Mouse (Mus musculus) midbrain, embryonic 13.5 days (tissue): ENCODE measurements around the gene Hcls1. TPM values are rescaled to one million over a fixed set of nuclear protein-coding genes. Genes with fewer than 3 reads are reported as not detected.

Experiments
- ATAC-seq: fragments of 200-750 bp; cut with Nextera tagmentation; 2 replicates; pipeline ENCODE4 v1.8.0; 2017; ENCODE audit warnings: mild to moderate bottlenecking, moderate TSS enrichment, moderate library complexity
- H3K27ac ChIP-seq: fragments of 300-500 bp; sonication (generic); 2 replicates; pipeline ENCODE4 v1.5.1; 2015; ENCODE audit warnings: inconsistent platforms, mild to moderate bottlenecking, moderate library complexity
- H3K27me3 ChIP-seq: fragments of 300-500 bp; sonication (generic); 2 replicates; pipeline ENCODE4 v1.6.1; 2015; ENCODE audit warnings: mild to moderate bottlenecking, inconsistent platforms
- H3K36me3 ChIP-seq: fragments of 300-500 bp; sonication (generic); 2 replicates; pipeline ENCODE4 v1.6.1; 2015; ENCODE audit warnings: mild to moderate bottlenecking, inconsistent platforms
- H3K4me1 ChIP-seq: fragments of 300-500 bp; sonication (generic); replicated peaks from 2 replicates; pipeline ENCODE4 v1.6.1; 2015; ENCODE audit warnings: inconsistent platforms
- H3K4me2 ChIP-seq: fragments of 300-500 bp; sonication (generic); replicated peaks from 2 replicates; pipeline ENCODE4 v1.6.1; 2015; ENCODE audit warnings: moderate library complexity, mild to moderate bottlenecking, inconsistent platforms
- H3K4me3 ChIP-seq: fragments of 300-500 bp; sonication (generic); replicated peaks from 2 replicates; pipeline ENCODE4 v1.5.1; 2015; ENCODE audit warnings: mild to moderate bottlenecking, inconsistent platforms
- H3K9ac ChIP-seq: fragments of 300-500 bp; sonication (generic); replicated peaks from 2 replicates; pipeline ENCODE4 v1.6.1; 2015; ENCODE audit warnings: mild to moderate bottlenecking, inconsistent platforms
- H3K9me3 ChIP-seq: fragments of 300-500 bp; sonication (generic); 2 replicates; pipeline ENCODE4 v1.6.1; 2016; ENCODE audit warnings: mild to moderate bottlenecking, inconsistent platforms
- WGBS: fragments of 180-500 bp; shearing (Covaris S2); methylation state at CpG from one replicate; pipeline ENCODE4 v1.1.7; 2015; 5-methylcytosine and 5-hydroxymethylcytosine counted together
- polyA plus RNA-seq: library from polyadenylated mRNA; unstranded; fragments of >200 nt; fragmentation: Nextera tagmentation; extraction: Ambion mirVana; gene quantifications from 2 replicates; pipeline ENCODE4 v1.2.1, GENCODE M21; 2015

Hcls1 gene
- polyA plus RNA-seq, 1 experiment from 2014 or later, result 1.8 TPM

DNA sequence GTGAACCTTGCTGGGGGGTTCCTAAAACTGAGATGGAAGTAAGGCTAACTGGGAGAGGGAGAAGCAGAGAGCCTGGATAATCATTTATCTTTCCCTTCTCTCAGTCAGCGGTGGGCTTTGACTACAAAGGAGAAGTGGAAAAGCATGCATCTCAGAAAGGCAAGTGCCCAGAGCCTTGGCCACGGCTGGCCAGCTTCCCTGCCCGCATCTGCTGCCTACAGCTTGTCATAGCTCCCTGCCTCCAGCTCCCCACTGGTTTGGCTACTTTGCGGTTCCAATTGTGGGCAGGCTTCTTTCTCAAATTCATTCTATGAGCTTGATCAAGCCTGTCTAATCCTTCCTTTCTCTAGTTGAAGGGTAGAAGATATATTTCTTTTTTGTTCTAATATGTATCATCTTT is 16.2 kb downstream of the Hcls1 start:
- Histone ChIP-seq H3K4me3 (no peak overlapping the region), H3K36me3 (no peaks in the 10 kb centered on the region), H3K9me3 (no peaks in the 10 kb centered on the region), H3K9ac (no peak overlapping the region), H3K4me2 (no peak overlapping the region), H3K27ac (no peak overlapping the region), H3K4me1 (no peaks in the 10 kb centered on the region), H3K27me3 (no peaks in the 10 kb centered on the region)
- 11% methylated on average over 4 of the region's 4 CpGs for WGBS
- no peak for ATAC-seq

DNA sequence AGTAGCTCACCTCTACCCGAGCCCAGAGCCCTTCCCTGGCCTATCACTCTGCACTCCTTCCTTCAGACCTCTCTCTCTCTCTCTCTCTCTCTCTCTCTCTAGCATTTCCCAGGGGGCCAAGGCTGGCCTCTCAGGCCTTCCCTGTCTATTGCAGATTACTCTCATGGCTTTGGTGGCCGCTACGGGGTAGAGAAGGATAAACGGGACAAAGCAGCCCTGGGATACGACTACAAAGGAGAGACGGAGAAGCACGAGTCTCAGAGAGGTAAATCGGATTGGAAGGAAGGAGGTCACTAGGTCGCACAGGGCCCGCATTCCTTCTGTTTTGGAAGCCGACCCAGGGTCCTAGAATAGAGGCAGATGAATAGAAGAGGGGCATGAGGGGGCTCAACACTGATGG is 20.3 kb downstream of the Hcls1 start:
- no peak overlapping the region for H3K27ac ChIP-seq
- H3K4me2 ChIP-seq, result no peak overlapping the region
- WGBS, result 9% methylated on average over 11 of the region's 11 CpGs
- H3K9ac ChIP-seq, result no peak overlapping the region
- H3K4me1 ChIP-seq, result no peaks in the 10 kb centered on the region
- H3K4me3 ChIP-seq, result no peak overlapping the region
- no peaks in the 10 kb centered on the region for H3K27me3 ChIP-seq
- H3K36me3 ChIP-seq, result no peaks in the 10 kb centered on the region
- H3K9me3 ChIP-seq, result no peaks in the 10 kb centered on the region
- no peak for ATAC-seq

DNA sequence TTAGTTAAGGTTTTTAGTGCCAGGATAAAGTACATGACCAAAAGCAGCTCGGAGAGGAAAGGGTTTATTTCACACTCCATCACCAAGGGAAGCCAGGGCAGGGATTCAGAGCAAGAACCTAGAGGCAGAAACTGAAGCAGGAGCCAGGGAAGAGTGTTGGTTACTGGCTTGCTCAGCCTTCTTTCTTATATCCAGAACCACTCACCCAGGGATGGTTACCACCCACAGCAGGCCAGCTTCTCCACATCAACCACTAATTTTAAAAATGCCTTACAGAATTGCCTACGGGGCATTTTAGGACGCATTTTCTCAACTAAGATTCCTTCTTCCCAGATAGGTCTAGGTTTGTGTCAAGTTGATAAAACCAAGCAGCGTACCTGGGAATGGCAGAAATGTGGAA is 28.6 kb downstream of the Hcls1 start:
- Histone ChIP-seq H3K27me3 (no peaks in the 10 kb centered on the region), H3K4me1 (no peaks in the 10 kb centered on the region), H3K27ac (no peak overlapping the region), H3K9ac (no peak overlapping the region), H3K4me3 (no peak overlapping the region), H3K9me3 (no peaks in the 10 kb centered on the region), H3K4me2 (no peak overlapping the region), H3K36me3 (no peaks in the 10 kb centered on the region)
- 86% methylated on average over 4 of the region's 4 CpGs for WGBS
- ATAC-seq, result no peak

DNA sequence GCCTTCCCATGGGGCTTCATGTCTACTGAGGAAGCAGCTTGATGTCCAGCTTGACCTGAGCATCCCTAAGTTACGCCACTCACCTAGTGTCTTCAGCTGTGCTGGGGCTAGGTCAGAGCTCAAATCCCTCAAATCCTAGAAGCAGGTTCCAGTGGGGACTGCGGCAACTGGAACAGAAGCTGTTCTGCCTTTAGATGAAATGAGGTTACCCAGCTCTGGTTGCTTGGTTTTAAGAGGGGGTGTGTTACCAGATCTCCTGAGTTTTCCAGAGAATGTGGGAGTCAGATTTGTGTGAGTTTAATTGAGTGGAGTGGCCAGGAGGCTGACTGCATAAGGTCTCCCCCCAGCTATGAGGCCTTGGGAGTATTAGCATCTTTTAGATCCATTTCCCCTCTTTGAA is 44.3 kb downstream of the Hcls1 start:
- no peaks in the 10 kb centered on the region for H3K27me3 ChIP-seq
- H3K27ac ChIP-seq, result no peak overlapping the region
- H3K4me1 ChIP-seq, result no peaks in the 10 kb centered on the region
- H3K36me3 ChIP-seq, result no peaks in the 10 kb centered on the region
- H3K4me3 ChIP-seq, result no peak overlapping the region
- H3K9ac ChIP-seq, result no peak overlapping the region
- ATAC-seq, result no peak
- WGBS, result 82% methylated on average over 2 of the region's 2 CpGs
- H3K4me2 ChIP-seq, result no peak overlapping the region
- H3K9me3 ChIP-seq, result no peaks in the 10 kb centered on the region

DNA sequence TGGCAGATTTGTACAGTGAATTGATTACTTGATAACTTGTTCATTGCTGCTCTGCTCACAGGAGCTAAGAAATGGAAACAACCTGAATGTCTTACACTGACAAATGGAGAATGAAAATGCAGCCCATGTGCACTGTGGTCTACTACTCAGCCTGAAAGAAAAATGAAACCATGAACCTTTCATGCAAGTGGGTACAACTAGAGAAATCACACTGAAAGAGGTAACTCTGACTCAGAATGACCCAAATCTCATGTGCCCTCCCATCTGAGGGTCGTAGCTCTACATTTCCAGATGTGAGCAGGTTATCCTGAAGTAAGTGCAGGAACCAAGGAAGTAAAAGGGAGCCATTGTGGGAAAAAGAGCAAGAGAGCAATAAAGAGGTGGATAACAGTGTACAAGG is 49.0 kb downstream of the Hcls1 start:
- no peaks in the 10 kb centered on the region for H3K4me1 ChIP-seq
- H3K9ac ChIP-seq, result no peak overlapping the region
- H3K27me3 ChIP-seq, result no peaks in the 10 kb centered on the region
- no peak overlapping the region for H3K4me3 ChIP-seq
- 83% methylated on average over 1 of the region's 1 CpGs for WGBS
- no peak overlapping the region for H3K27ac ChIP-seq
- H3K4me2 ChIP-seq, result no peak overlapping the region
- no peaks in the 10 kb centered on the region for H3K9me3 ChIP-seq
- no peaks in the 10 kb centered on the region for H3K36me3 ChIP-seq
- ATAC-seq, result no peak

DNA sequence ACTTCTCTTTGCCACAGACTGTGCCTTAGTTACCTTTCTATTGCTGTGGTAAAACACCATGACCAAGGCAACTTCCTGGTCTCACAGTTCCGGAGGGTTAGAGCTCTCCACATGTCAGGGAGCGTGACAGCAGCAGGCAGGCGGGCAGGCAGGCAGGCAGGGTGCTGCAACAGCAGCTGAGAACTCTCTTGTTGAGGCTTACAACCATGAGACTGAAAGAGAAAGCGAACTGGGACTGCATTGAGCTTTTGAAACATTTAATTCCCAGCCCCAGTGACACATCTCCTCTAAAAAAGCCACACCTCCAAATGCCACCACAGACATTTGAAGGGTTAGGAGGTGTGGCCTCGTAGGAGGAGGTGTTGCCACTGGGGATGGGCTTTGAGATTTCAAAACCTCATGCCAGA is 50.9 kb downstream of the Hcls1 start:
- H3K4me3 ChIP-seq, result no peak overlapping the region
- H3K4me1 ChIP-seq, result no peaks in the 10 kb centered on the region
- H3K9me3 ChIP-seq, result no peaks in the 10 kb centered on the region
- no peaks in the 10 kb centered on the region for H3K27me3 ChIP-seq
- 65% methylated on average over 5 of the region's 5 CpGs for WGBS
- no peak overlapping the region for H3K4me2 ChIP-seq
- no peak overlapping the region for H3K27ac ChIP-seq
- ATAC-seq, result no peak
- no peak overlapping the region for H3K9ac ChIP-seq
- H3K36me3 ChIP-seq, result no peaks in the 10 kb centered on the region

DNA sequence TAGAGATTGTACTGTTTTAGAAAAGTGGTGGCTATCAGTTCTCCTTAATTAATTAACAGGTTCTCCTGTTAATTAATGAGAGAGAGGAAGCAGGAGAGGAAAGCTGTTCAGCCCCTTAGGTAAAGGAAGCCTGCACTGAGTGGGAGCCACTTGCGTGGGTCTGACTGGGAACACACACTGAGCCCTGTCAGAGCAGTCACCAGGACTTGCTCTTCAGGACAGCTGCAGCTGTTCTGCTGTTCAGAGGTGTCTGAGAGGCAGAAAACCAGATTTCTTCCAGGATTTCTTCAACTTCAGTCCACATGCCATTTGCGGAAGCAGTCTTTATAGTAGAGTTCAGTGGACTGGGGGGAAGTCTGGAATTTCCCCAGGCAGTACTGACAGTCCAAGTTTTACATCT is 52.6 kb downstream of the Hcls1 start:
- Histone ChIP-seq H3K36me3 (no peaks in the 10 kb centered on the region), H3K4me3 (no peak overlapping the region), H3K9me3 (no peaks in the 10 kb centered on the region), H3K4me2 (no peak overlapping the region), H3K27me3 (no peaks in the 10 kb centered on the region), H3K27ac (no peak overlapping the region), H3K4me1 (no peaks in the 10 kb centered on the region), H3K9ac (no peak overlapping the region)
- no peak for ATAC-seq
- WGBS, result 78% methylated on average over 2 of the region's 2 CpGs

DNA sequence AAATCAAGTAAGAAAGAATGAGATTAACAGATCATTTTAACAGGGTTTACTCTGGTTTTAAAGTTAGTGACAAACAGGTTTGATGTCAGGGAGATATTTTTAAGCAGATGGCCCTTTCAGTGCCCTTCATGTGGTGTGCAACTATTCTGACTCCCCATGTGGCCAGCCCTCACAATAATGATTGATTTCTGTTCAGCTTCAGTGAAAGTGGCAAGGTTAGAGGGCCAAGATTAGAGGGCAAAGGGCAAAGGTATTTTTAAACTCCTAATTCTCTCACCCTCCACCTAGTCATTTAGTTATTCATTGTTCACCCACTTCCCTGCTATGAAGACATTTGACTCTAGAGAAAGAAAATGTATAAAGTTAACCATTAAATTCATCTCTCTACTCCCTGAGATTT is 53.3 kb downstream of the Hcls1 start:
- no peak overlapping the region for H3K9ac ChIP-seq
- no peaks in the 10 kb centered on the region for H3K27me3 ChIP-seq
- H3K4me2 ChIP-seq, result no peak overlapping the region
- H3K27ac ChIP-seq, result no peak overlapping the region
- no peaks in the 10 kb centered on the region for H3K36me3 ChIP-seq
- H3K4me1 ChIP-seq, result no peaks in the 10 kb centered on the region
- no peak overlapping the region for H3K4me3 ChIP-seq
- H3K9me3 ChIP-seq, result no peaks in the 10 kb centered on the region
- ATAC-seq, result no peak

DNA sequence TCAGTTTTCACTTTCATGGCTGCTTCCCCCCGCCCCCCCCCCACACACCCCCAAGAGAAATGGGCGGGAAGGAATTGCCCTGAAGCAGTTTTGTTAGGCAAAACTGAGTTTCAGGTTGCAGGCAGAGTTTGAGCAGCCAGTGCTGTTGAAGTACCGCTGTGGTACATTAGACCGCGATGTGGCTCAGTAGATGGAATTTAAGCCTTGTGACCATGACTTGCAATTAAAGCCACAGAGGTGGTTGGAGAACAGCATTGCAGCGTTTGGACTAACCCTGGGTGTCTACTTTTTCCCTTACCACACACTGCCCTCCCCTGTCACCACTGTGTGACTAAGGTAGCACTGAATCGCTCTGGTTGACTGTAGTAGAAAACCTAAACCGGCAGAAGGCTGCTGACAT is 54.7 kb downstream of the Hcls1 start:
- no peaks in the 10 kb centered on the region for H3K27me3 ChIP-seq
- H3K27ac ChIP-seq, result no peak overlapping the region
- no peaks in the 10 kb centered on the region for H3K36me3 ChIP-seq
- no peak for ATAC-seq
- no peak overlapping the region for H3K4me2 ChIP-seq
- 74% methylated on average over 8 of the region's 8 CpGs for WGBS
- no peaks in the 10 kb centered on the region for H3K4me1 ChIP-seq
- no peak overlapping the region for H3K9ac ChIP-seq
- no peak overlapping the region for H3K4me3 ChIP-seq
- no peaks in the 10 kb centered on the region for H3K9me3 ChIP-seq

DNA sequence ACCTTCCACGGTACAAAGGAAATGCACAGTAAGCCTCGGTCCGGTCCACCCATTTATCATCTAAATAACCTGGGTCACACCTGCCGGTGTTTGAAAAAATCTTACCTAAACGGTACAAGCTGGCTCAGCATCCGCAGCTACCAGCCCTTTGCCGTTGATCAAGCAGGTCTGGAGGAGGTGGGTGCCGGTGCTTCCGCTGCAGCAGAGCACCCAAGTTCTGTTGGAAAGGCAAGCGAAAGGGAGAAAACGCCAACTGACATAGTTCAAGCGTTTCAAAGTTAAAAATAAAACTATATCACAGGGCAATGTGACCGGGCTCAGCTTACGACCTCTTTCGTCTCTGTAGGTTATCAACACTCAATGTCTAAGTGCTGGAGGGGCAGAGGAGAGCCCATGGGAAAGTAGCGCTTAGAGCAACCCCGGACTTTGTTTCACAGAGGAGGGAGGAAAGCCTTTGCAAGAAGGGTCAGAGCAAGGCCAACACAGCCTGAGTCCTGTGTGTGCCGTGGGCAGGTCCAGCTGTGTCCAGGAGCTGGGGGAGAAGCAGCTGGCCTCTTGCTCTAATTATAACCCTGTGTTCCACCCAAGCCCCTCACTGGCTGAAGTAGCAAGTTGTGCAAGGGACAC is 55.3 kb downstream of the Hcls1 start, which contains the start of gene Fbxo40:
Gene Fbxo40 (minus strand): TSS at position 469 of the 627 bp plus-strand sequence.
- ATAC-seq, result no peak
- Histone ChIP-seq H3K4me3 (no peak within 1 kb of the TSS), H3K36me3 (no peaks in the 10 kb centered on the region), H3K27me3 (no peaks in the 10 kb centered on the region), H3K4me1 (no peaks in the 10 kb centered on the region), H3K9me3 (no peaks in the 10 kb centered on the region), H3K4me2 (no peak within 1 kb of the TSS), H3K9ac (no peak within 1 kb of the TSS), H3K27ac (no peak within 1 kb of the TSS)
- 87% methylated on average over 18 of the region's 18 CpGs for WGBS

DNA sequence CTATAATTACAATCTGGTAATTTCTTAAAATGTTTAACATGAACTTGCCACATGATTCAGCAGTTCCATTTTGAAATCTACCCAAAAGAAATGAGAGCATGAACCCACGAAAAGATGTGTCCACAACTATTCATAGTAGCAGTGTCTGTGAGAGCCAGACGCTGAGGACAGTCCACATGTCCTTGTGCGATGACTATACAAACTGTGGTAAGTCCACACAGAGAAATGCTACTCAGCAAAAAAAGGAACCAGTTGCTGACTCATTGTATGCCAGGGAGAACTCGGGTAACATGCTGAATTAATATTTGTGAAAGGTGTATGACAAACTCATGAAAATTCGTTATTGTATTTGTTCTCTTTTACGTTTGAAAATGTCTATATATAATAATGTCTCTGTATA is 62.9 kb downstream of the Hcls1 start:
- ATAC-seq, result no peak
- Histone ChIP-seq H3K9ac (no peak overlapping the region), H3K4me2 (no peak overlapping the region), H3K4me3 (no peak overlapping the region), H3K4me1 (no peaks in the 10 kb centered on the region), H3K27ac (no peak overlapping the region), H3K9me3 (no peaks in the 10 kb centered on the region), H3K36me3 (no peaks in the 10 kb centered on the region), H3K27me3 (no peaks in the 10 kb centered on the region)
- 81% methylated on average over 6 of the region's 6 CpGs for WGBS

DNA sequence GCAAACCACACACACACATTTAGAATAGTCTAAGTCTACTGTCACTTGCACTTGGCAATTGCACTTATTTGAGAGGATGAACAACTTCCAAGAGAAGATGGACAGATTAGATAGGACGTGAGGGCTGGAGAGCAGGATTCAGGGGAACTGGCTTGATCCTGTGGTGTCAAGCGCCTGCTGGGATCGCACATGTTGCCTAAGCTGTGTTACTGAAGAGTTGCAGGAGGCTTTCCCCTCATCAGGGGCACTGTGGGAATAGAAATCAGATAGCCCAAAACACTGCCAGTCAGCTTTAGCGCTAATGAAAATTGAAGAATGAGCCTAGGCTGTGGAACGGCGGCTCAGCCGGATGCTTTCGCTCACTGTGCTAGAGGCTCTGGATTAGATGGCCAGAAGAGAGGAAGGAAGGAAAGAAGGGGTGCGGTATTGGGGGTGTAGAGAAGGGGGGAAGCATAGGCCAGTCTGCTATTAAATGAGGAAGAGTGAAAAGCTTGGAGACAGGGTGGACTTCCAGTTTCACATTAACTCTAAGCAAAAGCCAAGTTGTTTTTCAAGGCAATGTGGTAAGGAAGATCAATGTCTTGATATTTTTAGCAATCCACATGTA is 64.7 kb downstream of the Hcls1 start:
- WGBS, result 83% methylated on average over 9 of the region's 9 CpGs

DNA sequence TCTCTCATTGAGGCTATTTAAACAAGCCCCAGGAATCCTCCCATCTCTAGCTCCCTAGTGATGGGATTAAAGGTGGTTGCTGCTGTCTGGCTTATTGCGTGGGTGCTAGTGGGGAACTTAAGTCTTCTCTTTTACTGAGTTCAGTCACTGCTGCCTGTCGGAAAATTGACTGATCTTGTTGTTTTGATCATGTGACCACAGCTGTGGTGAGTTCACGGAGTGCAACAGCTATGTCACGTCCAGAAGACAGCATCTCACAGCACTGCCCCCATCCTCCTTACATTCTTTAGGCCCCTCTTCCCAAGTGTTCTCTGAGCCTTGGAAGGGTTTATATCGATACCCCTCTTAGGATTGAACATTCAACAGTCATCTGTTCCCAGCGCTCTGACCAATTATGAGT is 74.5 kb downstream of the Hcls1 start:
- Histone ChIP-seq H3K4me1 (peaks cover 17% of the 10 kb centered on the region), H3K36me3 (no peaks in the 10 kb centered on the region), H3K4me3 (no peak overlapping the region), H3K27ac (no peak overlapping the region), H3K27me3 (no peaks in the 10 kb centered on the region), H3K9me3 (no peaks in the 10 kb centered on the region), H3K4me2 (no peak overlapping the region), H3K9ac (no peak overlapping the region)
- 73% methylated on average over 6 of the region's 6 CpGs for WGBS
- ATAC-seq, result no peak

More for the DNA sequence above, 64.7 kb downstream of the Hcls1 start:
- no peaks in the 10 kb centered on the region for H3K4me1 ChIP-seq
- H3K36me3 ChIP-seq, result no peaks in the 10 kb centered on the region
- H3K9me3 ChIP-seq, result no peaks in the 10 kb centered on the region
- H3K4me2 ChIP-seq, result no peak overlapping the region
- no peak overlapping the region for H3K4me3 ChIP-seq
- H3K27me3 ChIP-seq, result no peaks in the 10 kb centered on the region
- no peak overlapping the region for H3K27ac ChIP-seq
- ATAC-seq, result no peak
- H3K9ac ChIP-seq, result no peak overlapping the region
